Mouse (Mus musculus): ENCODE measurements around the gene Abhd4.

DNA sequence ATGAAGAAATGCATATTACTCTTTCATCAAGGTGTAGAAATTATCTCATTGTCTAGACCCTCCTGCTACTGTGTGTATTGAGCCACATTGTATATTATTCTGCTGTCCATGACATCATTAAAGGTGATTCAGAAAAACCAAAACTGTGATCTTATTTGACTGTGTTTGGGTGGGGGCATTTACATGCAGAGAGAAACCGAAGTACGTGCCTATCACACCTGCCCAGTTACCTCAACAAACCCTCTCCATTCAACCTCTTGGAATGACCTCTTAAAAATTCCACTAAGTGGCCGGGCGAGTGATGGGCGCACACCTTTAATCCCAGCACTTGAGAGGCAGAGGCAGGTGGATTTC lies 29.9 kb upstream of the Abhd4 start:
- no peak for TF ChIP-seq CTCF (conservative IDR thresholded peaks at IDR 0.05; ENCODE audit: insufficient read depth, insufficient read length, low read depth, low read length)
- TF ChIP-seq POLR2A (IDR thresholded peaks at IDR 0.05; ENCODE audit: low read depth, low read length) = no peak
